7 mouse cellular contexts compared by ENCODE assay signal in genomic region chr8:71487691-71488445, GRCm38 (mm10). TPM values are rescaled to one million over a fixed set of nuclear protein-coding genes. Genes with fewer than 3 reads are reported as not detected.
A peak's percentile ranks its signal among the peaks of the same experiment; 100 is the strongest.
DNase-seq lines count a peak whose midpoint lies in the region; ATAC-seq lines count a peak whose summit lies in the region.

Gene Gtpbp3, plus strand, starts transcription at chr8:71488103.

- under 1% methylated on average over 33 of the region's 33 CpGs for WGBS in limb, embryonic 11.5 days
- WGBS in midbrain, embryonic 12.5 days = under 1% methylated on average over 33 of the region's 33 CpGs

- peaks cover 8% of the 10 kb centered on the region; the same call in 1 of the 2 replicates for H3K36me3 ChIP-seq in limb, embryonic 11.5 days (ENCODE audit: control insufficient read depth, insufficient read depth, low read length)
- peaks cover 38% of the 10 kb centered on the region for H3K36me3 ChIP-seq in midbrain, embryonic 12.5 days

- H3K9ac ChIP-seq in limb, embryonic 11.5 days (ENCODE audit: low read length) = peak within 1 kb of the TSS; percentile 81
- peak within 1 kb of the TSS; percentile 78 for H3K9ac ChIP-seq in midbrain, embryonic 12.5 days (replicated peaks)

- H3K4me3 ChIP-seq in limb, embryonic 11.5 days (ENCODE audit: low read depth, low read length) = peak within 1 kb of the TSS; percentile 88
- H3K4me3 ChIP-seq in midbrain, embryonic 12.5 days = peak within 1 kb of the TSS; percentile 84

- H3K4me2 ChIP-seq in limb, embryonic 11.5 days (ENCODE audit: low read depth, severe bottlenecking) = peak within 1 kb of the TSS; percentile 100
- peak within 1 kb of the TSS; percentile 100 for H3K4me2 ChIP-seq in midbrain, embryonic 12.5 days (replicated peaks)

- H3K9me3 ChIP-seq in limb, embryonic 11.5 days (ENCODE audit: control insufficient read depth, low read length) = no peaks in the 10 kb centered on the region
- no peaks in the 10 kb centered on the region for H3K9me3 ChIP-seq in midbrain, embryonic 12.5 days

- no peaks in the 10 kb centered on the region for H3K27me3 ChIP-seq in limb, embryonic 11.5 days (ENCODE audit: control insufficient read depth, insufficient read depth, low read length)
- H3K27me3 ChIP-seq in midbrain, embryonic 12.5 days = no peaks in the 10 kb centered on the region

- peak; percentile 16; the same call in 1 of the 2 replicates for ATAC-seq in granulocyte monocyte progenitor cell, adult 5-6 weeks (replicated peaks; ENCODE audit: poor library complexity, severe bottlenecking)
- ATAC-seq in limb, embryonic 11.5 days (ENCODE audit: insufficient number of reproducible peaks, low FRiP score, low TSS enrichment, low read depth) = no peak; the same call in 1 of the 2 replicates
- peak; percentile 35 for ATAC-seq in midbrain, embryonic 12.5 days (ENCODE audit: low FRiP score, low read depth)

- peak; percentile 90 for DNase-seq in adrenal gland, adult 2 months
- DNase-seq in embryo, embryonic 9.5 days (ENCODE audit: extremely low spot score) = peak; percentile 79
- DNase-seq in kidney, adult 11 months = peak; percentile 87
- peak; percentile 84 for DNase-seq in limb, embryonic 11.5 days (ENCODE audit: low spot score)
- peak; percentile 70 for DNase-seq in skeletal muscle tissue, adult 2 months (ENCODE audit: low read depth, low spot score)

- H3K4me1 ChIP-seq in limb, embryonic 11.5 days (ENCODE audit: control insufficient read depth, insufficient read depth, low read length) = peaks cover 17% of the 10 kb centered on the region
- peaks cover 36% of the 10 kb centered on the region for H3K4me1 ChIP-seq in midbrain, embryonic 12.5 days

- H3K27ac ChIP-seq in limb, embryonic 11.5 days (replicated peaks; ENCODE audit: low read depth, low read length) = peak within 1 kb of the TSS; percentile 77; the same call in 1 of the 2 replicates
- peak within 1 kb of the TSS; percentile 83 for H3K27ac ChIP-seq in midbrain, embryonic 12.5 days (replicated peaks)

RNA-seq across cellular contexts. Expression of gene Gtpbp3, which starts in this region (rescaled TPM):
- total RNA-seq in adrenal gland, adult 2 months (2021) = 10 to 100 TPM; 15.6 to 26.7 TPM
- 58.3 and 77.4 TPM in 2 replicates for polyA plus RNA-seq in adrenal gland, adult 2 months (2012; rRNA removed)
- 3.5 and 12.4 TPM in 2 replicates for total RNA-seq in granulocyte monocyte progenitor cell, adult 5-6 weeks (2014; fragmentation: Nextera tagmentation)
- total RNA-seq in granulocyte monocyte progenitor cell, adult 5-6 weeks (2017) = 13.5 and 21.5 TPM in 2 replicates
- polyA plus RNA-seq in limb, embryonic 11.5 days (2014; fragmentation: Nextera tagmentation; extraction: Ambion mirVana) = 8.3 and 8.7 TPM in 2 replicates
- polyA plus RNA-seq in midbrain, embryonic 12.5 days (2016; fragmentation: Nextera tagmentation; extraction: Ambion mirVana) = 15.5 and 18.3 TPM in 2 replicates
